Mouse (Mus musculus): ENCODE results near the gene Pdia5.

DNA sequence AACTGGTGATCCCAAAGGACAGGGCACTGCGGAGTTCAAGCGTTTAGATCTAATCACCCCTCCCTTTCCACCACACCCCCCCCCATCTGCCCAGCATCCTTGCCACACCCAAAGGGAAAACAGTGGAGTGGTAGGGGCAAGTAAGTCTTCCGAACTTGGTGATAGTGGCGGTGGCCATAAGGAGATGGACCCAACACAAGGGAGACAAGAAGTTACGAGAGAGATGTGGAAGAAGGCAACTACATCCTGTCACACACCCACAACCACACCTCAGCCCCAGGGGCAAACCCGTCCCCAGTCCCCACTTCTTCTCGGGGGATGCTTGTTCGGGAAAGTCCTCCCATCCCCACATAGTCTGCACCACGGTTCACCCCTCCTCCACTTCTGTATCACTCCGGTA, 880 bp downstream of the Pdia5 start:
- TF ChIP-seq CTCF (IDR thresholded peaks at IDR 0.05; ENCODE audit: borderline replicate concordance, extremely low read depth, insufficient read depth, insufficient read length): no peak
- TF ChIP-seq POLR2A (IDR thresholded peaks at IDR 0.05; ENCODE audit: borderline replicate concordance, extremely low read depth, insufficient read depth, insufficient read length, poor library complexity, severe bottlenecking): no peak

All from brain, embryonic 14.5 days (tissue).